Mouse (Mus musculus): ENCODE data around the gene Krtap14. TPM values are rescaled to one million over a fixed set of nuclear protein-coding genes. Genes with fewer than 3 reads are reported as not detected.

The Krtap14 gene
- polyA plus RNA-seq (2015; fragmentation: Nextera tagmentation; extraction: Ambion mirVana) = not detected in 2 replicates

DNA sequence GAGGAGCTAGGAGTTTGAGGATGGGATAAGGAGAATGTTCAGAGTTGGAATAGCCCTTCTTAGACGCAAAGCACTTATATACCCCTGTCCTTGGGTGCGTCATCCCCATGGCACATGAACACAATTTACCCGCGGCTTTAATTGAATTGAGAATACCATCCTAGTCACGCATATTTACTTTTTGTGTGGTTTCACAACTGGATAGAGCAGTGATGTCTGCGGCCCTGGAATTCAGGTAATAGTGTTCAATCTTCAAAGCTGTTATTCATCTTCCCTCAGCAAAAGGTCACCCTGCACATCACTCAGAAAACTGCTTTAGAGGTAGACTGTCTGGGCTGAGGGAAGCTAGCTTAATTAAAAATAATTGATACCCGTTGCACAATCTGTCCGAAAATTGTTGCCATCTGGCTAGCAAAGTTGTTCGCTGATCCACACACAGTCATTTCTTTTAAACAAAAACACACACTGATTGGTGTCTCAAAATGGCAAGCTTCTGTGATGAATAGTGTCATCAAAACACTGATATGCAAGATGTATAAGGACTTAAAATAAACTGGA lies at the start of gene Krtap14:
Krtap14 (minus strand) TSS at position 51 of the 558 bp plus-strand sequence.

DNA sequence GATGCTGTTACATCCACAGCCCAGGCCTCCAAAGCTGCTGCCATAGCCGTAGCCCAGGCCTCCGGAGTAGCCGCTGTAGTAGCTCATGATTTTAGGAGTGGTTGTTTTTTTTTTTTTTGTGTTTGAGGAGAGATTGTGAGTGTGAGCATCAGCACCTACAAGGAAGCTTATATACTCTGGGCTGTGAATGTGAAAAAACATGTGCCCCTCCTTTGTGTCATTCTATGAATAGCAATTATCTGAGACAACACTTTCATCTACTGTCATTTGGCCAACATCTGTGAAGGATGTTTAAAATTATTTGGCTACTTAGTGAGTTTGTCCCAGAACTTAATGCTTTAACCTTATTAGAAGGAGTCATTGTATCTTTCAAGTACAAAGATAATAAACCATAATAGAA lies 48.2 kb upstream of the Krtap14 start, which contains the start of gene Krtap19-2:
Krtap19-2 (minus strand) TSS at position 101 of the 400 bp plus-strand sequence.

GRCm38 (mm10) chr16:88869311-88869710 lies 43.4 kb upstream of the Krtap14 start, which contains the start of gene Krtap19-1:
TSS of gene Krtap19-1 (minus strand) at chr16:88869411.

GRCm38 (mm10) chr16:88820066-88820465 lies 5.9 kb downstream of the Krtap14 start, which contains the start of gene Krtap15:
TSS of gene Krtap15 (plus strand) at chr16:88820215.

DNA sequence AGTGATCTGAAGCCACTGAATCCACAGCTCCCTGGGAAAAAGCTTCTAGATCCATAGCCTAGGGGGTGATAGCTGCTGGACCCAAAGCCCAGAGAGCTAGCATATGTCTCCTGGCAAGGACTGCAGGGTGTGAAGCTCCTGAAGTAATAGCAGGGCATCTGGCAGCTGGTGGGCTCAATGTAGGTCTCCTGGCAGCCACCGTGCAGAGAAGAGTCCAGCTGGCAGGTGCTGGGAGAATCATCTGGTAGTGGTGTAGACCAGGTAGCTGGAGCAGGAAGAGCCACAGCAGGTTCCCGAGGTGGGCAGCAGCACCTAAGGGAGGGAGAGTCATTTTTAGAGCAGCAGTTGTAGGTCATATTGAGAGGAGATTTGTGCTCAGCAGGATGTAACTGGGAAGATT lies 14.1 kb downstream of the Krtap14 start, which contains the start of gene Gm20741:
Gm20741 (minus strand) TSS at position 394 of the 400 bp plus-strand sequence.

GRCm38 (mm10) chr16:88777596-88777995 lies 48.3 kb downstream of the Krtap14 start, which contains the start of gene Gm5965:
TSS of gene Gm5965 (plus strand) at chr16:88777896.

DNA sequence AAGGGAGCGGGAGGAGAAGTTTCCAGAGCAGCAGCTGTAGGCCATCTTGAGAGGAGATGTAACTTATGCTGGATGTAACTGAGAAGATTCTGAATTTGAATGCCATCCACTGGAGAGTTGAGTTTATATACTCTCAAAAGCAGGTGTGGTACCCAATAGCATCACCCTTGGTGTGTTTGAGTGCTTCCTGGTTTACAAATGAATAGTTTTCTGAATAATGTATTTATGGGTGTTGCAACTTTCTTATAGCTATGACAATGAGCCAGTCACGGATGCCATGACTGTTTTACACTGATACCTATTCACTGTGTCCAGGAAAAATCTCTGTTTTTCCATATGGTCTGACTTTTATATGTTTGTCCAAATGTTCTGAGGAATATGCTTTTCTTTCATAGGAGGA lies 51.8 kb downstream of the Krtap14 start, which contains the start of gene 2310057N15Rik:
2310057N15Rik (minus strand) TSS at position 101 of the 400 bp plus-strand sequence.

Other genes starting within 250 kb of the Krtap14 start
- not detected in 2 replicates for gene Krtap24-1, start 213.9 kb downstream of the Krtap14 start, polyA plus RNA-seq (2015; fragmentation: Nextera tagmentation; extraction: Ambion mirVana)
- gene 2310079G19Rik, start 198.5 kb downstream of the Krtap14 start, polyA plus RNA-seq (2015; fragmentation: Nextera tagmentation; extraction: Ambion mirVana) = not detected in 2 replicates
- gene Krtap26-1, start 178.3 kb downstream of the Krtap14 start, polyA plus RNA-seq (2015; fragmentation: Nextera tagmentation; extraction: Ambion mirVana) = not detected in 2 replicates
- not detected in 2 replicates for gene Krtap27-1, start 154.5 kb downstream of the Krtap14 start, polyA plus RNA-seq (2015; fragmentation: Nextera tagmentation; extraction: Ambion mirVana)
- gene 2310061N02Rik, start 118.2 kb downstream of the Krtap14 start, polyA plus RNA-seq (2015; fragmentation: Nextera tagmentation; extraction: Ambion mirVana) = not detected in 2 replicates
- gene Krtap13-1, start 97.3 kb downstream of the Krtap14 start, polyA plus RNA-seq (2015; fragmentation: Nextera tagmentation; extraction: Ambion mirVana) = not detected in 2 replicates
- not detected in 2 replicates for gene Krtap13, start 74.5 kb downstream of the Krtap14 start, polyA plus RNA-seq (2015; fragmentation: Nextera tagmentation; extraction: Ambion mirVana)
- not detected in 2 replicates for gene 2310034C09Rik, start 67.3 kb downstream of the Krtap14 start, polyA plus RNA-seq (2015; fragmentation: Nextera tagmentation; extraction: Ambion mirVana)
- not detected in 2 replicates for gene 2310057N15Rik, start 51.9 kb downstream of the Krtap14 start, polyA plus RNA-seq (2015; fragmentation: Nextera tagmentation; extraction: Ambion mirVana)
- not detected in 2 replicates for gene Gm5965, start 48.2 kb downstream of the Krtap14 start, polyA plus RNA-seq (2015; fragmentation: Nextera tagmentation; extraction: Ambion mirVana)
- gene Gm20741, start 13.9 kb downstream of the Krtap14 start, polyA plus RNA-seq (2015; fragmentation: Nextera tagmentation; extraction: Ambion mirVana) = not detected in 2 replicates
- not detected in 2 replicates for gene Krtap15, start 5.9 kb downstream of the Krtap14 start, polyA plus RNA-seq (2015; fragmentation: Nextera tagmentation; extraction: Ambion mirVana)
- not detected in 2 replicates for gene Krtap19-1, start 43.3 kb upstream of the Krtap14 start, polyA plus RNA-seq (2015; fragmentation: Nextera tagmentation; extraction: Ambion mirVana)
- not detected in 2 replicates for gene Krtap19-2, start 48.1 kb upstream of the Krtap14 start, polyA plus RNA-seq (2015; fragmentation: Nextera tagmentation; extraction: Ambion mirVana)
- gene Krtap19-3, start 51.9 kb upstream of the Krtap14 start, polyA plus RNA-seq (2015; fragmentation: Nextera tagmentation; extraction: Ambion mirVana) = not detected in 2 replicates
- not detected in 2 replicates for gene Krtap19-4, start 58.9 kb upstream of the Krtap14 start, polyA plus RNA-seq (2015; fragmentation: Nextera tagmentation; extraction: Ambion mirVana)
- gene Krtap19-5, start 70.3 kb upstream of the Krtap14 start, polyA plus RNA-seq (2015; fragmentation: Nextera tagmentation; extraction: Ambion mirVana) = not detected in 2 replicates
- gene Krtap19-9b, start 106.1 kb upstream of the Krtap14 start, polyA plus RNA-seq (2015; fragmentation: Nextera tagmentation; extraction: Ambion mirVana) = not detected in 2 replicates
- not detected in 2 replicates for gene Krtap16-3, start 136.7 kb upstream of the Krtap14 start, polyA plus RNA-seq (2015; fragmentation: Nextera tagmentation; extraction: Ambion mirVana)
- not detected in 2 replicates for gene Krtap22-2, start 184.6 kb upstream of the Krtap14 start, polyA plus RNA-seq (2015; fragmentation: Nextera tagmentation; extraction: Ambion mirVana)
- not detected in 2 replicates for gene Gm10229, start 189.1 kb upstream of the Krtap14 start, polyA plus RNA-seq (2015; fragmentation: Nextera tagmentation; extraction: Ambion mirVana)
- not detected in 2 replicates for gene Krtap6-1, start 205.6 kb upstream of the Krtap14 start, polyA plus RNA-seq (2015; fragmentation: Nextera tagmentation; extraction: Ambion mirVana)
- not detected in 2 replicates for gene Gm10228, start 215.3 kb upstream of the Krtap14 start, polyA plus RNA-seq (2015; fragmentation: Nextera tagmentation; extraction: Ambion mirVana)
- gene Krtap6-5, start 221.7 kb upstream of the Krtap14 start, polyA plus RNA-seq (2015; fragmentation: Nextera tagmentation; extraction: Ambion mirVana) = not detected in 2 replicates
- not detected in 2 replicates for gene 1110025L11Rik, start 237.9 kb upstream of the Krtap14 start, polyA plus RNA-seq (2015; fragmentation: Nextera tagmentation; extraction: Ambion mirVana)